Mouse (Mus musculus): Measurements from ENCODE around the gene Dscaml1. TPM values are rescaled to one million over a fixed set of nuclear protein-coding genes. Genes with fewer than 3 reads are reported as not detected.

Dscaml1 gene
- total and polyA plus RNA-seq, 3 experiments: not detected

DNA sequence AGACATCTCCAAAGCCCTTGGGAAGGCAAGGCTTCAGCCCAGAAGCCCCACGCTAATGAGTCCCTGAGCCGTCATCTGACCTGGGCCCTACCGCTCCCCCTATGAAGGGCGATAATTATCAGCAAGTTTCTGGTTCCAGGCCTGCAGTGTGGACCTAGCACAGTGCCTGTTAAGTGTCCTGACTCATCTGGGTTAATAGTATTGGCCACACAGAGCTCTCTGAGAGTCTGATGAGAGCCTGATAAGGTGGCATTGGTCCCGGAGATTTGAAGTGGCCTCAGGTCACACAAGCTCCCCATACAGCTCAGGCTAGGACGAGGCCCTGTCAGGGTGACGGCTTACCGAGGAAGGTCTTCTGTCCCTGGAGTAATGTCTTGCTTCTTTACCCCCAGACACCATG, 36.8 kb upstream of the Dscaml1 start:
- H3K27me3 ChIP-seq (ENCODE audit: control insufficient read depth in 1 of 2, insufficient read depth in 2 of 2, low read length in 2 of 2): no peaks in the 10 kb centered on the region; a peak in 1 of 4 replicates
- H3K4me3 ChIP-seq (ENCODE audit: control insufficient read depth in 1 of 2, insufficient read depth in 1 of 2, low read depth in 2 of 2, low read length in 2 of 2): no peak overlapping the region
- no peaks in the 10 kb centered on the region; a peak in 1 of 4 replicates for H3K4me1 ChIP-seq (ENCODE audit: control insufficient read depth in 1 of 2, insufficient read depth in 2 of 2, low read length in 2 of 2)
- no peak for TF ChIP-seq JUND (IDR thresholded peaks at IDR 0.05; ENCODE audit: low read depth, low read length)
- no peak for TF ChIP-seq MAZ (IDR thresholded peaks at IDR 0.05; ENCODE audit: low read depth, low read length)
- TF ChIP-seq E2F4 (IDR thresholded peaks at IDR 0.05; ENCODE audit: borderline replicate concordance, low read depth, low read length): no peak
- TF ChIP-seq MYB (IDR thresholded peaks at IDR 0.05; ENCODE audit: low read depth, low read length): no peak
- TF ChIP-seq KAT2A (conservative IDR thresholded peaks at IDR 0.05; ENCODE audit: low read depth, low read length): no peak
- no peak for TF ChIP-seq POLR2A (IDR thresholded peaks at IDR 0.05; ENCODE audit: control insufficient read depth in 1 of 2, insufficient read depth in 1 of 2, low read depth in 1 of 2, low read length in 2 of 2, poor library complexity in 1 of 2)
- no peak for TF ChIP-seq ZC3H11A (IDR thresholded peaks at IDR 0.05; ENCODE audit: low read depth, low read length)
- TF ChIP-seq MYC (IDR thresholded peaks at IDR 0.05; ENCODE audit: low read depth, low read length): no peak
- no peak for TF ChIP-seq EP300 (IDR thresholded peaks at IDR 0.05; ENCODE audit: low read depth in 1 of 2, low read length in 2 of 2)
- no peaks in the 10 kb centered on the region for H3K79me2 ChIP-seq (ENCODE audit: control insufficient read depth, insufficient read depth, low read length, poor library complexity)
- 0 out of 4 replicates have a peak, but pooled peaks cover 0 to 2% of the 10 kb centered on the region in 2 experiments for H3K36me3 ChIP-seq (ENCODE audit: control insufficient read depth in 1 of 2, insufficient read depth in 2 of 2, low read length in 2 of 2)
- H3K27ac ChIP-seq (ENCODE audit: control insufficient read depth, low read depth, low read length): no peak overlapping the region
- no peak overlapping the region for H3K9ac ChIP-seq (ENCODE audit: control insufficient read depth, low read depth, low read length, poor library complexity, severe bottlenecking)
- no peak for DNase-seq (ENCODE audit: low read depth, low spot score)
- H3K9me3 ChIP-seq (replicated peaks; ENCODE audit: insufficient read depth, low read length): no peaks in the 10 kb centered on the region

DNA sequence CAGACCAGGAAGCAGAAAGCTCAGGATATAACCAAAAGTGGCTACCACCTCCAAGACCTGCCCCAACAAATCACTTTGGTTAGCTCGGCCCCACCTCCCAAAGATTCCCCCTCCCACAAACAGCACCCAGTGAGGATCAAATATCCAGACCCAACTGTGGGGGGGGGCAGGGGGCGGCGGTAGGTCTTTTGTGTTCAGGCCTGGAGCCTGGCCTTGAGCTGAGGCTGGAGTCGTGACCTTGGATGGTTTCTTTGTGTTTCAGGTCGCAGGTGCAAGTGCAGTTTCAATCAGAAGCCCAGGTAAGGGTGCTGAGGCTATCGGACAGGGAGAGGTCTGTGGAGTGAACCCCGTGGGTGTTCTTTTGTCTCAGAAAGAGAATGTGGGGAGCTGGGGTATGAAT, 35.1 kb upstream of the Dscaml1 start:
- H3K9me3 ChIP-seq (replicated peaks; ENCODE audit: insufficient read depth, low read length): no peaks in the 10 kb centered on the region
- no peak overlapping the region for H3K4me3 ChIP-seq (ENCODE audit: control insufficient read depth in 1 of 2, insufficient read depth in 1 of 2, low read depth in 2 of 2, low read length in 2 of 2)
- no peak for DNase-seq (ENCODE audit: low read depth, low spot score)
- no peak for TF ChIP-seq CHD1 (IDR thresholded peaks at IDR 0.05; ENCODE audit: low read depth, low read length)
- no peak for TF ChIP-seq E2F4 (IDR thresholded peaks at IDR 0.05; ENCODE audit: borderline replicate concordance, low read depth, low read length)
- no peak for TF ChIP-seq ZKSCAN1 (IDR thresholded peaks at IDR 0.05; ENCODE audit: low read depth, low read length)
- TF ChIP-seq MAFK (IDR thresholded peaks at IDR 0.05; ENCODE audit: borderline replicate concordance, low read depth, low read length): no peak
- TF ChIP-seq MAX (IDR thresholded peaks at IDR 0.05; ENCODE audit: low read length): no peak
- no peak for TF ChIP-seq USF2 (IDR thresholded peaks at IDR 0.05; ENCODE audit: borderline replicate concordance in 1 of 2, insufficient read depth in 1 of 2, low read depth in 1 of 2, low read length in 2 of 2)
- no peak for TF ChIP-seq KAT2A (conservative IDR thresholded peaks at IDR 0.05; ENCODE audit: low read depth, low read length)
- H3K27me3 ChIP-seq (ENCODE audit: control insufficient read depth in 1 of 2, insufficient read depth in 2 of 2, low read length in 2 of 2): no peaks in the 10 kb centered on the region
- no peaks in the 10 kb centered on the region for H3K79me2 ChIP-seq (ENCODE audit: control insufficient read depth, insufficient read depth, low read length, poor library complexity)
- no peaks in the 10 kb centered on the region; a peak in 1 of 4 replicates for H3K4me1 ChIP-seq (ENCODE audit: control insufficient read depth in 1 of 2, insufficient read depth in 2 of 2, low read length in 2 of 2)
- no peak overlapping the region for H3K27ac ChIP-seq (ENCODE audit: control insufficient read depth, low read depth, low read length)
- 0 out of 4 replicates have a peak, but pooled peaks cover 0 to 2% of the 10 kb centered on the region in 2 experiments for H3K36me3 ChIP-seq (ENCODE audit: control insufficient read depth in 1 of 2, insufficient read depth in 2 of 2, low read length in 2 of 2)
- H3K9ac ChIP-seq (ENCODE audit: control insufficient read depth, low read depth, low read length, poor library complexity, severe bottlenecking): no peak overlapping the region

DNA sequence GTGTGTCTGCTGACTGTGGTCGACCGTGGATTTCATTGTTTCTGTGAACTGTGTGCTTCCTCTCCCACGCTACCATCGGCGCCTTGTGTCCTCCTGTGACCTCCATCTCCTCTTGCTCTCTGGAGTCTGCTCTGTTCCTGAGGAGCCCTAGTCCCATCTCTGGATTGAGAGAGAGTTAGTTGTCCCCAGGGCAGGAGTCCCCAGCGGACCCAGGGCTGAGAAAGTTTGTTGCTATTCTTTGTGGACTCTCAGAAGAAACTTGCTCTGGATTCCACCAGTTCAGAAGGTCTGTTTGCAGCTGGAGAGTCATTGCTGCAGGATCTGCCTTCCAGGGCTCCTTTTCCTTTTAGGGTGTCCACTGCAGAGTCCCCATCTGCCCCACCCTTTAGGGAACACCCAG, 31.2 kb upstream of the Dscaml1 start:
- H3K27me3 ChIP-seq (ENCODE audit: control insufficient read depth in 1 of 2, insufficient read depth in 2 of 2, low read length in 2 of 2): no peaks in the 10 kb centered on the region; a peak in 1 of 4 replicates
- no peak for TF ChIP-seq MYB (IDR thresholded peaks at IDR 0.05; ENCODE audit: low read depth, low read length)
- no peak for TF ChIP-seq UBTF (IDR thresholded peaks at IDR 0.05; ENCODE audit: borderline replicate concordance, insufficient read depth, low read depth, low read length)
- TF ChIP-seq ZMIZ1 (IDR thresholded peaks at IDR 0.05; ENCODE audit: low read depth, low read length): no peak
- no peak for TF ChIP-seq MAZ (IDR thresholded peaks at IDR 0.05; ENCODE audit: low read depth, low read length)
- no peak for TF ChIP-seq ELF1 (IDR thresholded peaks at IDR 0.05; ENCODE audit: low read depth, low read length)
- TF ChIP-seq BHLHE40 (IDR thresholded peaks at IDR 0.05; ENCODE audit: borderline replicate concordance, low read depth, low read length): no peak
- no peak for TF ChIP-seq NRF1 (IDR thresholded peaks at IDR 0.05; ENCODE audit: insufficient read depth, low read depth, low read length, poor library complexity, severe bottlenecking)
- TF ChIP-seq USF2 (IDR thresholded peaks at IDR 0.05; ENCODE audit: borderline replicate concordance in 1 of 2, insufficient read depth in 1 of 2, low read depth in 1 of 2, low read length in 2 of 2): no peak
- no peak for TF ChIP-seq JUND (IDR thresholded peaks at IDR 0.05; ENCODE audit: low read depth, low read length)
- no peak for TF ChIP-seq GATA1 (IDR thresholded peaks at IDR 0.05; ENCODE audit: low read depth, low read length)
- no peak for TF ChIP-seq TAL1 (IDR thresholded peaks at IDR 0.05; ENCODE audit: low read length)
- TF ChIP-seq POLR2AphosphoS5 (IDR thresholded peaks at IDR 0.05; ENCODE audit: borderline replicate concordance, low read depth, low read length): no peak
- no peak for TF ChIP-seq USF1 (IDR thresholded peaks at IDR 0.05; ENCODE audit: low read depth, low read length)
- TF ChIP-seq ZKSCAN1 (IDR thresholded peaks at IDR 0.05; ENCODE audit: low read depth, low read length): no peak
- TF ChIP-seq CHD1 (IDR thresholded peaks at IDR 0.05; ENCODE audit: low read depth, low read length): no peak
- H3K4me3 ChIP-seq (ENCODE audit: control insufficient read depth in 1 of 2, insufficient read depth in 1 of 2, low read depth in 2 of 2, low read length in 2 of 2): no peak overlapping the region
- H3K9ac ChIP-seq (ENCODE audit: control insufficient read depth, low read depth, low read length, poor library complexity, severe bottlenecking): no peak overlapping the region
- H3K9me3 ChIP-seq (replicated peaks; ENCODE audit: insufficient read depth, low read length): no peaks in the 10 kb centered on the region
- H3K4me1 ChIP-seq (ENCODE audit: control insufficient read depth in 1 of 2, insufficient read depth in 2 of 2, low read length in 2 of 2): no peaks in the 10 kb centered on the region
- DNase-seq (ENCODE audit: low read depth, low spot score): no peak
- H3K79me2 ChIP-seq (ENCODE audit: control insufficient read depth, insufficient read depth, low read length, poor library complexity): no peaks in the 10 kb centered on the region
- H3K27ac ChIP-seq (ENCODE audit: control insufficient read depth, low read depth, low read length): no peak overlapping the region
- H3K36me3 ChIP-seq (ENCODE audit: control insufficient read depth in 1 of 2, insufficient read depth in 2 of 2, low read length in 2 of 2): no peaks in the 10 kb centered on the region
